Mouse (Mus musculus) bone marrow macrophage, adult 2 months (primary cell): ENCODE data around the gene 1700016D06Rik.

Experiments
- CTCF ChIP-seq: IDR thresholded peaks from 2 replicates; pipeline ENCODE4 v1.5.1; 2012; ENCODE audit warnings: low read depth, mild to moderate bottlenecking, low read length, moderate library complexity
- POLR2A ChIP-seq: IDR thresholded peaks from 2 replicates; pipeline ENCODE4 v1.6.1; 2012; ENCODE audit warnings: mild to moderate bottlenecking, low read depth, low read length, borderline replicate concordance

- TF ChIP-seq POLR2A = no peak
- TF ChIP-seq CTCF = no peak
These were observed 46.2 kb upstream of the 1700016D06Rik start for GRCm38 (mm10) chr8:11746850-11747600.
